ENCODE assay signal across 15 mouse cellular contexts in the genomic region with DNA sequence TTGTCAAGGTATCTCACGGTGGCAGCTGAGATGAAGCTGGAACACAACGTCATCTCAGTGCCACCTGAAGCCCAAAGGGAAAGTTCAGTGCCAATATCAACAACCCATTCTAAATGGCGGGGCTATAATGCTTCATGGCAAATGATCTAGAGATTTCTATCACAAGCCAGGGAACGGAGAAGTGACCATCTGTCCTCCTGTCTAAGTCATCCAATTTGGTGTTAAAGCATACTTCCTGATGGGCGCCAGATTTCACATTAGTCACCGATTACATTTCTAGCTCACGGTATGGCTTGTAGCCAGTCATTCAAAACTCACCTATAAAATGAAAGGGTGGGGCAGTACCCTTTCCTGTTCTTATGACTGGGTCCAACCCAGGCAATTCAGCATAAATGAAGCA.
"Had no signal": no experiment of that assay in that cellular context is flagged by ENCODE, and none has a peak within 500 bp of the region (broad histone marks: within the 10 kb centered on the region; RNA-seq: fewer than 3 reads in every experiment).

No protein-coding gene starts in this region.

- H3K36me3 ChIP-seq: limb, embryonic 12.5 days; liver, embryonic 13.5 days; neural tube, embryonic 15.5 days had no signal

- DNase-seq: kidney, postnatal 25 days; layer of hippocampus, adult 9-11 months; layer of hippocampus, postnatal 36 days; liver; liver, embryonic 13.5 days; lung, adult 18-20 months; midbrain, embryonic 14.5 days; right cerebral cortex, adult 18-20 months; right cerebral cortex, postnatal 25 days; thymus, adult 18-20 months; thymus, postnatal 36 days had no signal

- H3K27me3 ChIP-seq: limb, embryonic 12.5 days; liver, embryonic 13.5 days; neural tube, embryonic 15.5 days had no signal

- H3K4me1 ChIP-seq: limb, embryonic 12.5 days; liver, embryonic 13.5 days; neural tube, embryonic 15.5 days had no signal

- H3K9me3 ChIP-seq: limb, embryonic 12.5 days; liver, embryonic 13.5 days; neural tube, embryonic 15.5 days had no signal

- H3K4me2 ChIP-seq: limb, embryonic 12.5 days; liver, embryonic 13.5 days; neural tube, embryonic 15.5 days had no signal

- H3K9ac ChIP-seq: limb, embryonic 12.5 days; liver, embryonic 13.5 days; neural tube, embryonic 15.5 days had no signal

- H3K4me3 ChIP-seq: limb, embryonic 12.5 days; liver, embryonic 13.5 days; myocyte; neural tube, embryonic 15.5 days had no signal

- H3K27ac ChIP-seq: limb, embryonic 12.5 days; liver, embryonic 13.5 days; neural tube, embryonic 15.5 days; stomach, postnatal 0 days had no signal
